Mouse (Mus musculus): ENCODE measurements around the gene Map7. TPM values are rescaled to one million over a fixed set of nuclear protein-coding genes. Genes with fewer than 3 reads are reported as not detected.

Map7 gene
- total RNA-seq, 2 experiments from 2014 or later, result 0.96 to 2.8 TPM

DNA sequence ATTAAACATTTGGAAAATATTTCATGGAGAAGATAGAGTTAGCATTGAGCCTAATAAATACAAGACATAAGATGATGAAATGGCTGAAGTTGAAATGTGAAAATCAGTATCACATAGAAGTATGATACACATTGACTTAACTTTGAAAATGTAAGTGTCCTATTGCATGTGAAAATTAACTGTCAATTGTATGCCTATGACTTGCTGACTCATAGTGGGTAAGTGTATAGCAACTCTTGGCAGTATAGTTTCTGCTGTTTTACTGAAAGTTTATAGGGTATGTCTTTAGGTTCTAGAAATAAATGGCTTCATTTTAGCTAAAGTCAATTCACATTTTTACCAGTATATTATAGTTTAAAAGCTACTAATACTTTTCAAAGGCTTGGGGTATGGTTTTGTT lies 178.0 kb downstream of the Map7 start:
- ATAC-seq (replicated peaks; ENCODE audit: low FRiP score, poor library complexity, severe bottlenecking), result no peak

Other genes with a start within 250 kb of the Map7 start
- gene Pex7, start 240.8 kb upstream of the Map7 start, total RNA-seq (2015; ENCODE audit: low replicate concordance), result 4.2 and 6.5 TPM in 2 replicates
- 3.3 and 4.2 TPM in 2 replicates for gene Pex7, start 240.8 kb upstream of the Map7 start, total RNA-seq (2017; ENCODE audit: low replicate concordance)
- gene Map3k5, start 214.0 kb upstream of the Map7 start, total RNA-seq (2015; ENCODE audit: low replicate concordance), result 3.1 and 4.2 TPM in 2 replicates
- 4.6 and 8.8 TPM in 2 replicates for gene Map3k5, start 214.0 kb upstream of the Map7 start, total RNA-seq (2017; ENCODE audit: low replicate concordance)
- 70.5 and 83.8 TPM in 2 replicates for gene Bclaf1, start 164.0 kb downstream of the Map7 start, total RNA-seq (2015; ENCODE audit: low replicate concordance)
- 218 and 248 TPM in 2 replicates for gene Bclaf1, start 164.0 kb downstream of the Map7 start, total RNA-seq (2017; ENCODE audit: low replicate concordance)
- 20.8 and 24.5 TPM in 2 replicates for gene Mtfr2, start 199.3 kb downstream of the Map7 start, total RNA-seq (2015; ENCODE audit: low replicate concordance)
- 5.2 and 10.9 TPM in 2 replicates for gene Mtfr2, start 199.3 kb downstream of the Map7 start, total RNA-seq (2017; ENCODE audit: low replicate concordance)